Mouse (Mus musculus) neural tube, embryonic 15.5 days (tissue): Measurements from ENCODE around the gene Slfnl1. TPM values are rescaled to one million over a fixed set of nuclear protein-coding genes. Genes with fewer than 3 reads are reported as not detected.

Source experiments
- polyA plus RNA-seq: library from polyadenylated mRNA; unstranded; fragments of >200 nt; fragmentation: Nextera tagmentation; extraction: Ambion mirVana; gene quantifications from 2 replicates; pipeline ENCODE4 v1.2.1, GENCODE M21; 2015

Slfnl1 gene
- polyA plus RNA-seq, 1 experiment from 2014 or later = not detected

Other genes with a start within 250 kb of the Slfnl1 start
- gene Foxo6, start 244.9 kb upstream of the Slfnl1 start, polyA plus RNA-seq = 0.63 and 1.0 TPM in 2 replicates
- 77.5 and 80.4 TPM in 2 replicates for gene Scmh1, start 127.0 kb upstream of the Slfnl1 start, polyA plus RNA-seq
- gene Ctps, start 38.0 kb downstream of the Slfnl1 start, polyA plus RNA-seq = 80.2 and 81.1 TPM in 2 replicates
- gene Gm8439, start 56.5 kb downstream of the Slfnl1 start, polyA plus RNA-seq = not detected in 2 replicates
- gene Cited4, start 134.3 kb downstream of the Slfnl1 start, polyA plus RNA-seq = 1.4 and 2.1 TPM in 2 replicates
- 5.8 and 6.7 TPM in 2 replicates for gene Kcnq4, start 216.4 kb downstream of the Slfnl1 start, polyA plus RNA-seq